Mouse (Mus musculus) CH12F3 (cell line): ENCODE measurements at regions not wholly inside any gene's neighbourhood (a gene's known extent, or its start where the extent isn't known, plus 50 kb on each side); places are given as distances from the start of the nearest gene placed in this dataset.
"Not testable (repeated sequence)": the region's sequence is repeated elsewhere in the genome, so short reads cannot be mapped to it uniquely, and the experiment has no call there.

Experiments used
- in situ Hi-C: fragments of 300-500 bp; cut with MboI; formaldehyde crosslinking; loops from 2 replicates; pipeline ENCODE4 v1.14.3; 2020; ENCODE audit warnings: low sequenced_read_pairs

GRCm38 (mm10) chr10:25707951-25708350, 171.9 kb upstream of the Smlr1 start:
- in situ Hi-C loops, result no loop called here

GRCm38 (mm10) chr10:25702146-25702545, 166.1 kb upstream of the Smlr1 start:
- in situ Hi-C loops, result no loop called here

GRCm38 (mm10) chr10:25695798-25696197, 159.7 kb upstream of the Smlr1 start:
- in situ Hi-C loops, result loop anchor here (25.0 kb wide), 1 partner anchor 642 kb away; no protein-coding TSS in a partner anchor

GRCm38 (mm10) chr10:25681243-25681642, 145.2 kb upstream of the Smlr1 start:
- in situ Hi-C loops, result loop anchor here (10.0 to 25.0 kb wide), 2 partner anchors 464 to 656 kb away; no protein-coding TSS in a partner anchor

DNA sequence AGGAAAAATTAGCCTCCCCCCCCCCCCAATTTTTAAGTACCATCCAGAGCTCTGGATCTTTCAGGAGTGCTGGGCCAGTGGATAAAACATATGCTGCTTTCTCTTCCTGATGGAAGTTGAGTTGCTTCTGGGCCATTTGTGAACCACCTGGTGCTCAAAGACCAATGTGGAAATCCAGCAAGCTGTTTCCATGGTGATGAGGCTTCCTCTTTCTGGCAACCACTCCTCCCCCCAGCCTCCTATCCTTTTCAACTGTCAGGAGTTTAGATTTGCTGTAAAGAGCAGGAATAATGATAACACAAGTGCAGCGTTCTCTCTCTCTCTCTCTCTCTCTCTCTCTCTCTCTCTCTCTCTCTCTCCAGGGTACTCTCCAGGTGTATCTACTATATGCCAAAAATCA, 141.8 kb upstream of the Smlr1 start:
- in situ Hi-C loops, result loop anchor here (25.0 kb wide), 1 partner anchor 659 kb away; no protein-coding TSS in a partner anchor

DNA sequence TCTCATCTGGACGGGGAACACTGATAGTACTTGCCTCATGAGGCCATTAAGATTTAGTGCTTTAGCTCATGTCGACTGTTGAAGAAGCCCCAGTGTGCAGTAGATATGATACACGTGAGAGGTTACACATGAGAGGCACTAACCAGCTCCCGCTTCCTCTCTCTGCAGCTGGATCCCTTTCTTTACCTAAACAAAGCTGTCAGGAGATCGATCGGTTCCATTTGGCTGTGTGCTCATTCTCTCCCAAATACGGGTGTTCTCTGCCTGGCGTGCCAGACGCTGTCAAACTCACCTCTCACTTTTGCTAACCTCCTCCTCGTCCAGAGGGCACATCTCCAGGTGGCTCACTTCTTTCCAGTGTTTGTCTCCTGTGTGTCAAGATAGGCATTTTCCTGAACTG, 139.3 kb upstream of the Smlr1 start:
- in situ Hi-C loops, result loop anchor here (25.0 kb wide), 1 partner anchor 662 kb away; no protein-coding TSS in a partner anchor

DNA sequence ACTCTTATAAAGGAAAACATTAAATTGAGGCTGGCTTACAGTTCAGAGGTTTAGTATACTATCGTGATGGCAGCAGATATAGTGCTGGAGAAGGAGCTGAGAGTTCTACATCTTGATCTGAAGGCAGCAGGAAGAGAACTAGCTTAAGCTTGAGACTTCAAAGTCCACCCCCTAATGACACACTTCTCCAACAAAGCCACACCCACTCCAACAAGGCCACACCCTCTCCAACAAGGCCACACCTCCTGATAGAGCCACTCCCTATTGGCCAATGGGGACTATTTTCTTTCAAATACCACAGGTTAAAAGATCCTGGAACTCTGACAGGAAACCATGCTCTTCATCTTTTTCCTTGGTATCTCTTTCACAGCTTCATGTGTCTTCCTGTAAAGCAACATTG, 134.0 kb upstream of the Smlr1 start:
- in situ Hi-C loops, result no loop called here

GRCm38 (mm10) chr10:25652742-25653563, 116.9 kb upstream of the Smlr1 start:
- in situ Hi-C loops, result no loop called here

DNA sequence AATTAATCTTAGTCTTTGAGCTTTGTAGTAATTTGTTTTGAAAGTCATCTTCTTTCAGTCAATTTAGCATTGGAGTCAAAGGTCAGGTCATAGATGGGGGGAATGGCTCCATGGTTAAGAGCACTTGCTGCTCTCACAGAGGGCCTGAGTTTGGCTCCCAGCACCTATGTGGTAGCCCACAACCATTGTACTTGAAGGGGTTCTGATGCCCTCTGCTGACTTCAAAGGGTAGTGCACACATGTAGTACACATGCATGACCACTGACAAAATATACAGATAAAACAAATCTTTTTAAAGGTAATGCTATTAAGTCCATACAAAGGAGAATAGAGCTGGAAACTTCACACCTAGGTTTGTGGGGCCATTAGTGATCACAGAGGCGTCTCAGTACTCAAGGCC, 111.7 kb upstream of the Smlr1 start:
- in situ Hi-C loops, result no loop called here

DNA sequence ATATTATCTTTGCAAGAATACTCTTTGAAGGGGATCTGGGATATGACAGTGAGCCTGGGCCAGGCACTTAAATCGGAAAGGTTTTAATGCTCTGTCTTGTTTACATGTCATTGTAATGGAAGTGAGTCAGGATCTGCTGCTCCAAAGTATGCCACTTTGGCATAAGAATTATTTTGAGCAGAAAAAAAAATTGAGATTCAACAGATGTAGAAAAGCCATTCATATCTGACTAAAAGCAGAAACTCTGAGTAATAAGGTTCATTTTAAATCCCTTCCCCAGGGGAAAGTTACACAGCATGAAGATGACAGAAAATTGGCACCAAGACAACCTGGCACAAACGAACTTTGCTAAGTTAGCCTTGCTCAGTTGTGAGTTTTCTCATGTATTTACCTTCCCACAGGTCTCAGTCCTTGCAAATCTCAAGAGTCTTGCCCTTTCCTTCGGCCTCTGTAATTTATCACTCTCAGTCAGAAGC, 107.5 kb upstream of the Smlr1 start:
- in situ Hi-C loops, result no loop called here

- in situ Hi-C loops, result no loop called here
Observed at GRCm38 (mm10) chr10:25642079-25642696, 106.1 kb upstream of the Smlr1 start.

DNA sequence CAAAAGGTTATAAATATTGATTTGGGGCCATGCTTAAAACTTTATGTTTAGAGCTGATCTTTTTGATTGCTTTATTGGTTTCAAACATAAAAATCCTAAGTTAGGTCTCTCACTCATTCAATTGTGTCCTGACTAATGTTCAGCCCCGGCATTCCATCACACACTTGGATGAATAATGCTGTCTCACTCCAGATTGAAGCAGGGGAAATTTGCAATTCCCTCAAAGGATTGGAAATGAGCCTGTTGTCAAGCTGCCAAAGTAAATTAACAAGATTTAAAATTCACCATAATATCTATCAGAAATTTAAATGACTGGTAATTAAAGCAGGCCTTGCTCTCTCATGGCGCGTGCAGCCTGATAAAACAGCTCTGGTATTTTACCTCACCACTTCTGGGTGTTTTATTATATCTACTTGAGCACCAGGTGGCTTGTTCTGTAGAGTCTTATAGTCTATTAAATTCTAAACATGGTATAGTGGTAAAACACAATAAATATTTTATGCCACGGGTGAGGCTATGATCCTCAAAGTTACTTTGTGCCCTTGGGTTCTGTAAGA, 97.1 kb upstream of the Smlr1 start:
- in situ Hi-C loops, result no loop called here

DNA sequence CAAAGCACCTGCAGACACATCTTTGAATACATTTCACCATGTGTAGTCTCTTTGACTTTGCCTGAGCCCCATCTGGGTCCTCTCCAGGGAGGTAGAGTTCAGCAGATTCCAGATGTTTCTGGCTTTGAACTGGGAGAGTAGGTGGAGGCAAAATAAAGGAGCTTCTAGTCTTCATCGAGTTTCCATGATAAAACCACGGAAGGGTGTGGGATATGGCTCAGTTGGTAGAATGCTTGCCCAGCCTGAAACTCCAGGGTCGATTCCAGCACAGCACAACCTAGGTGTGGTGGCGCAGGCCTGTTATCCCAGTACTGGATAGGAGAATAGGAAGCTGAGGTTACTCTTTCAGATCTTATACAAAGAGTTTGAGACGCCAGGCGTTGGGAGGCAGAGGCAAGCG, 96.2 kb upstream of the Smlr1 start:
- in situ Hi-C loops, result no loop called here

DNA sequence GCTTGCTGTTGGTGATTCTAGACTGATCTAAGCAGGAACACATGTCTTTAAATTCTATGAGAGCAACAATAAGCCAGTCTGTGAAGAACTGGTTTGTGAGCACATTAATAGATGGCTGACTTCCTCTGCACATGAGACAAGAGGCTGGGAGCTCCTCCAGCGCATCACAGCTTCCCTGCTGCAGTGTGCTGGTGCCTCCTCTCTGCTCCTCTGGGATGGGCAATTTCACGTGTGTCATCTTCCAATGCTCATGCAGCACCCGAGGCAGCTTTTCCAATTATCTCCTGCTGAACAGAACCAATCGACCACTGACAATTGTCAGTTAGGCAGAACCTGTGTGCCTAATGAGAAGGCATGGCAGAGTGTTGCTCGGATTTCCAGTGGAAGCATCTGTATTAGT, 86.5 kb upstream of the Smlr1 start:
- in situ Hi-C loops, result no loop called here

DNA sequence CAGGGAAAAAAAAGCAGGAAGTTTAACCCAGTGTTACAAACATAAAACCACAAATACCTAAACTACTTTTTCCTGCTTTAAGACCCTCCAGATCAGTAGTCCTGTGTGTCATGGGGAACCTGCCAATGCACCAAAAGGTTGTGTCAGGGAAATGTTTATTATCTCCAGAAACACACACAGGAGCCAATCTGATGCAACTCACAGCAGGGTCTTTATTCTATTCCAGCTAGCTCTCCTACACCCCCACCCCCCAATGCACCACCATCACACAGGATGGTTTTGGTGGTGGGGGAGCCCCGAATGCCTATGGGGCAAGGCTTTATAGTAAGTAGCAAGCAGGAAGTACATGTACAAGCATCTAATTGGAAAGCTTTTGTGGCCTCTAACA, 85.7 kb upstream of the Smlr1 start:
- in situ Hi-C loops, result not testable (repeated sequence)

GRCm38 (mm10) chr10:25620939-25621746, 85.1 kb upstream of the Smlr1 start:
- in situ Hi-C loops, result no loop called here

GRCm38 (mm10) chr10:25619702-25620101, 83.6 kb upstream of the Smlr1 start:
- in situ Hi-C loops, result no loop called here

DNA sequence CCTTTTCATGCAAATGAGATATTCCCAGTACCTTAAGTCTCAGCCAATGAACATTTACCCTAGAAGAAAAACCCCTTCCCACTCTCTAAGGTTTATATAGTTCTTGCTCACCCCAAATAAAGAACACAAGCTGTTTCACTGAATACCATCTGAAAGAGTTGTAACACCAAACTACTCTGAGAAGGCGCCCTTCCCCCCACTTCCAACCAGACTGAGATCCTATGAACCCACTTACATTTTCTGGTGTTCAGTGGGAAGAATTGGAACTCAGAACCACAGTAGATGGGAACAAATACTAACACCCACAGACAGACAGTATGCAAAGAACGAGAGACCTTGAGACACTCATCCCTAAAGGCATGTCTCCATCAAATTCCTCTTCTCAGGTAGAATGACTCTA, 65.4 kb upstream of the Smlr1 start:
- in situ Hi-C loops, result no loop called here

DNA sequence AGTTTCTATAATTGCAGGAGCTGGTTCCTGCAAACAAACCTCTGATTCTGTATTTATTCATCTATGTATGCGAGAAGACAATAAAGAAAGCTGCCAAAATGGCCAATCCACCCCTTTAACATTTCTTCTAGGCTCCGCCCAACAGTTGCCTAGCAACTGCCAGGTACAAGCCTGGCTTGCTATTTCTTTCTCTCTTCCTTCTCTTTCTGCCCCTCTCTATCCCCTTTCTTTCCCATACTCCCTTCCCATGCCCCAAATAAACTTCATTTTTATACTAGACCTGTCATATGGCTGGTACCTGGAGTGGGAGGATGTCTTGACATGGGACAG, 53.2 kb upstream of the Smlr1 start:
- in situ Hi-C loops, result no loop called here

GRCm38 (mm10) chr10:25588611-25589315, 52.7 kb upstream of the Smlr1 start:
- in situ Hi-C loops, result no loop called here
